Mouse (Mus musculus): Measurements from ENCODE around the gene Tada2b. TPM values are rescaled to one million over a fixed set of nuclear protein-coding genes. Genes with fewer than 3 reads are reported as not detected.
A peak's percentile ranks its signal among the peaks of the same experiment; 100 is the strongest.

Gene Tada2b
- total RNA-seq, 2 experiments from 2014 or later, result 15.7 to 16.0 TPM

GRCm38 (mm10) chr5:36483203-36484101, 633 bp downstream of the Tada2b start:
- intact Hi-C loops (cut with DNase I), result no loop called here
- DNase-seq, result peak in 1 of 2 experiments; percentile 60

GRCm38 (mm10) chr5:36481114-36481513, 3.0 kb downstream of the Tada2b start:
- DNase-seq, result no peak
- intact Hi-C loops (cut with DNase I), result no loop called here

GRCm38 (mm10) chr5:36480398-36480797, 3.7 kb downstream of the Tada2b start:
- intact Hi-C loops (cut with DNase I), result no loop called here
- no peak for DNase-seq

- intact Hi-C loops (cut with DNase I), result no loop called here
- no peak for DNase-seq
Observed at GRCm38 (mm10) chr5:36479735-36480134, 4.3 kb downstream of the Tada2b start.

GRCm38 (mm10) chr5:36478540-36479420, 5.3 kb downstream of the Tada2b start:
- intact Hi-C loops (cut with DNase I), result no loop called here
- DNase-seq, result no peak

- intact Hi-C loops (cut with DNase I), result no loop called here
- DNase-seq, result no peak
Observed at GRCm38 (mm10) chr5:36477486-36477885, 6.6 kb downstream of the Tada2b start.

- intact Hi-C loops (cut with DNase I), result no loop called here
- DNase-seq, result peak; percentile 68 to 82
Observed at GRCm38 (mm10) chr5:36474283-36474682, 9.8 kb downstream of the Tada2b start.

- intact Hi-C loops (cut with DNase I), result no loop called here
- DNase-seq, result no peak
Observed at GRCm38 (mm10) chr5:36472876-36473655, 11.0 kb downstream of the Tada2b start.

GRCm38 (mm10) chr5:36471206-36471605, 12.9 kb downstream of the Tada2b start:
- intact Hi-C loops (cut with DNase I), result no loop called here
- DNase-seq, result no peak

GRCm38 (mm10) chr5:36465889-36466288, 18.2 kb downstream of the Tada2b start:
- no peak for DNase-seq
- intact Hi-C loops (cut with DNase I), result no loop called here

- peak; percentile 96 to 97 for DNase-seq
- intact Hi-C loops (cut with DNase I), result loop anchor here (5.0 kb wide), 2 partner anchors 72 to 117 kb away; no protein-coding TSS in a partner anchor
Observed at GRCm38 (mm10) chr5:36464709-36465661, 19.1 kb downstream of the Tada2b start, which contains the start of gene Grpel1. TSS of gene Grpel1 (plus strand) at chr5:36464998.

GRCm38 (mm10) chr5:36463391-36463790, 20.7 kb downstream of the Tada2b start:
- intact Hi-C loops (cut with DNase I), result loop anchor here (1.0 to 5.0 kb wide), 4 partner anchors 26 to 279 kb away; no protein-coding TSS in a partner anchor
- DNase-seq, result no peak

- peak; percentile 82 to 90 for DNase-seq
- intact Hi-C loops (cut with DNase I), result loop anchor here (1.0 to 5.0 kb wide), 4 partner anchors 26 to 280 kb away; no protein-coding TSS in a partner anchor
Observed at GRCm38 (mm10) chr5:36462810-36463209, 21.3 kb downstream of the Tada2b start.

- no peak for DNase-seq
- intact Hi-C loops (cut with DNase I), result loop anchor here (5.0 kb wide), 2 partner anchors 76 to 121 kb away; no protein-coding TSS in a partner anchor
Observed at GRCm38 (mm10) chr5:36461231-36461630, 22.9 kb downstream of the Tada2b start.

GRCm38 (mm10) chr5:36460712-36461111, 23.4 kb downstream of the Tada2b start:
- intact Hi-C loops (cut with DNase I), result loop anchor here (5.0 kb wide), 2 partner anchors 77 to 122 kb away; no protein-coding TSS in a partner anchor
- DNase-seq, result no peak

- intact Hi-C loops (cut with DNase I), result no loop called here
- peak; percentile 27 to 59 for DNase-seq
Observed at GRCm38 (mm10) chr5:36458926-36459325, 25.2 kb downstream of the Tada2b start.

GRCm38 (mm10) chr5:36457706-36458105, 26.4 kb downstream of the Tada2b start:
- no peak for DNase-seq
- intact Hi-C loops (cut with DNase I), result no loop called here

GRCm38 (mm10) chr5:36452821-36453220, 31.3 kb downstream of the Tada2b start:
- intact Hi-C loops (cut with DNase I), result no loop called here
- DNase-seq, result no peak

- DNase-seq, result no peak
- intact Hi-C loops (cut with DNase I), result no loop called here
Observed at GRCm38 (mm10) chr5:36451872-36452389, 32.2 kb downstream of the Tada2b start.
